Comparison of ENCODE assay signal across 9 mouse cellular contexts in genomic region chrX:11621045-11621763, GRCm38 (mm10).
DNase-seq lines count a peak whose midpoint lies in the region; ATAC-seq lines count a peak whose summit lies in the region.
"Had no signal": no experiment of that assay in that cellular context is flagged by ENCODE, and none has a peak within 500 bp of the region (broad histone marks: within the 10 kb centered on the region; RNA-seq: fewer than 3 reads in every experiment).

No protein-coding gene starts in this region.

- H3K27ac ChIP-seq in kidney, embryonic 15.5 days: peak overlapping the region; percentile 79
- peak overlapping the region; percentile 24; the same call in 1 of the 2 replicates for H3K27ac ChIP-seq in stomach, embryonic 16.5 days (ENCODE audit: low read length)
- H3K27ac ChIP-seq: macrophage had no signal

- no peaks in the 10 kb centered on the region for H3K9me3 ChIP-seq in kidney, embryonic 15.5 days (replicated peaks)
- no peaks in the 10 kb centered on the region for H3K9me3 ChIP-seq in stomach, embryonic 16.5 days (replicated peaks; ENCODE audit: control insufficient read depth, low read length)

- H3K27me3 ChIP-seq in kidney, embryonic 15.5 days: 0 out of 2 replicates have a peak, but pooled peaks cover 7% of the 10 kb centered on the region
- no peaks in the 10 kb centered on the region; the same call in 1 of the 2 replicates for H3K27me3 ChIP-seq in stomach, embryonic 16.5 days (ENCODE audit: control insufficient read depth, insufficient read depth, low read length)

- 0 out of 2 replicates have a peak overlapping the region, but pooled peaks have one; percentile 25 for H3K4me2 ChIP-seq in kidney, embryonic 15.5 days
- no peak overlapping the region for H3K4me2 ChIP-seq in stomach, embryonic 16.5 days (ENCODE audit: low read depth, low read length)

- H3K4me3 ChIP-seq in kidney, embryonic 15.5 days (replicated peaks): no peak overlapping the region
- no peak overlapping the region for H3K4me3 ChIP-seq in stomach, embryonic 16.5 days (replicated peaks; ENCODE audit: low read length)

- H3K9ac ChIP-seq in kidney, embryonic 15.5 days: no peak overlapping the region
- H3K9ac ChIP-seq in stomach, embryonic 16.5 days (ENCODE audit: low read length): peak overlapping the region; percentile 43; the same call in 1 of the 2 replicates

- peak; percentile 6 to 16 for DNase-seq in cerebellum, postnatal 14 days
- no peak for DNase-seq in cerebellum, adult 9-10 months
- peak; percentile 74 for DNase-seq in adrenal gland, postnatal 14 days
- DNase-seq in gastrocnemius, postnatal 36 days: peak; percentile 24 to 42
- peak; percentile 74 for DNase-seq in lung, postnatal 10 days
- no peak for DNase-seq in spleen, postnatal 10 days (ENCODE audit: low spot score in 2 of 2)

- peaks cover 6% of the 10 kb centered on the region; the same call in 1 of the 2 replicates for H3K4me1 ChIP-seq in kidney, embryonic 15.5 days
- no peaks in the 10 kb centered on the region for H3K4me1 ChIP-seq in stomach, embryonic 16.5 days (ENCODE audit: control insufficient read depth, insufficient read depth, low read length)

- WGBS in kidney, embryonic 15.5 days: 30% methylated on average over 19 of the region's 19 CpGs
- 41% methylated on average over 19 of the region's 19 CpGs for WGBS in stomach, embryonic 16.5 days

- H3K36me3 ChIP-seq in kidney, embryonic 15.5 days: no peaks in the 10 kb centered on the region
- no peaks in the 10 kb centered on the region for H3K36me3 ChIP-seq in stomach, embryonic 16.5 days (ENCODE audit: control insufficient read depth, insufficient read depth, low read length)

- ATAC-seq in kidney, embryonic 15.5 days (replicated peaks; ENCODE audit: low FRiP score): peak; percentile 87
- ATAC-seq in stomach, embryonic 16.5 days (ENCODE audit: insufficient read depth, low FRiP score): peak; percentile 64; the same call in 1 of the 2 replicates

- intact Hi-C loops in gastrocnemius, postnatal 36 days (cut with DNase I): loop anchor here (10.0 kb wide), 2 partner anchors 534 to 634 kb away; no protein-coding TSS in a partner anchor

Comparison
In these comparisons a context has a peak if more than half of its experiments do, and no peak if none do; other contexts are left out.
1. DNase-seq: peak in cerebellum, postnatal 14 days (2 of 2), adrenal gland, postnatal 14 days (single experiment), gastrocnemius, postnatal 36 days (2 of 2) and lung, postnatal 10 days (single experiment); none in cerebellum, adult 9-10 months (single experiment) and spleen, postnatal 10 days (0 of 2).